Mouse (Mus musculus): ENCODE results near the gene Pick1. TPM values are rescaled to one million over a fixed set of nuclear protein-coding genes. Genes with fewer than 3 reads are reported as not detected.
"Not testable (repeated sequence)": the region's sequence is repeated elsewhere in the genome, so short reads cannot be mapped to it uniquely, and the experiment has no call there.

Gene Pick1
- polyA plus RNA-seq, 1 experiment from 2014 or later: 42.1 TPM

DNA sequence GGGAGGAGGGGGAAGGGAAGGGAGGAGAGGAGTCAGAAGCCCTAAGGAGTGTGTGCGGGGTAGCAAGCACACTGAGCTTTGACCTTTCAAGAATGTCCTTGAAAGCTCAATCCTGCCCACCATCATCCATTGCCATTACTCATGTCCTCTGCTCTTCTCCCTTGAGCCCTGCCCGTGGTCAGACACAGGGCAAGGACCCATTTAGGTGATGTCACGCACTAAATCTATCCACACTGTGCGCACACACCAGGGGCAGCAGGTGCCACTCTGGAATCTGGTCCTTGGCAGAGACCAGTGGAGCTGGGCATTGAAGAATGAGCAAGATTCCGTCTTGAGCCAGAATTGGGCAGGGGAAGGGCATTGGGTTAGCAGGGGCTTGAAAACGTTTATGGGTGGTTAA lies 20.8 kb upstream of the Pick1 start:
- H3K4me3 ChIP-seq: no peak overlapping the region
- H3K36me3 ChIP-seq: no peaks in the 10 kb centered on the region
- H3K27ac ChIP-seq (replicated peaks): 0 out of 2 replicates have a peak overlapping the region, but pooled peaks have one; percentile 13
- H3K27me3 ChIP-seq (ENCODE audit: low read depth, poor library complexity, severe bottlenecking): 0 out of 2 replicates have a peak, but pooled peaks cover 7% of the 10 kb centered on the region
- no peak for DNase-seq (ENCODE audit: low spot score)
- no peaks in the 10 kb centered on the region for H3K9me3 ChIP-seq (replicated peaks)
- H3K4me1 ChIP-seq: peaks cover 16% of the 10 kb centered on the region
- 83% methylated on average over 6 of the region's 6 CpGs for WGBS

DNA sequence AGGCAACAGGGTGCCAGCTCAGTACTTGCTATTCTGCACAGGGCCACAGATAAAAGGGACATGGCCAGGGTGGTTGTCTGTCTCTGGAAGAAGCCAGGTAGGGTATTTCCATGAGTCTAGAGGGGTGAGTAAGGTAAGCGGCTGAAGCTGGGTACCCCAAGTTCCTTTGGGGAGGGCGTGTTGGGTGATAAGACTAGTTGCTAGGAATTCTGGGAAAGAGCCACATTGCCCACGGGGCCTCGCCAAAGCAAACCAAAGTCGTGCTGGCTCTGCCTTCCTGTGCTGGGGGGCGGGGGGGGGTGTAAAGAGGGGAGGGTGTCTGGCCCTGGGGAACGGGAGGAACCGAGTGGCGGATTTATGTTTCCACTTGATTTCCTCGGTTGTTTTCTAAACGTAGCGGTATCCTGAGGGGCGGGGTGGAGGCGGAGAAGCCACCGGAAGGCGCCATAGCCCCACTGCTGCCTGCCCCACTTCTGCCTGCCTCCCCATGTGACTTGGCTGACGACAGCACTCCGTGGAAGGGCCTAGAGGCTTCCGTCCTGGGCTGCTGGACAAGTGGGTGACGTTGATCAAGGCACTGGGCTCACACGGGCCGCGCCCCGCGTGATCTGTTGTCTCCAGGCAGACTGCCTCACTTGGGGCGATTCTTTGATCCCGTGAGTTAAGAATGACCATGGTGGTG lies 20.1 kb upstream of the Pick1 start:
- 0 out of 2 replicates have a peak, but pooled peaks cover under 1% of the 10 kb centered on the region for H3K27me3 ChIP-seq (ENCODE audit: low read depth, poor library complexity, severe bottlenecking)
- H3K36me3 ChIP-seq: no peaks in the 10 kb centered on the region
- no peaks in the 10 kb centered on the region for H3K9me3 ChIP-seq (replicated peaks)
- peaks cover 16% of the 10 kb centered on the region for H3K4me1 ChIP-seq
- no peak for DNase-seq (ENCODE audit: low spot score)
- WGBS: 87% methylated on average over 25 of the region's 27 CpGs
- 0 out of 2 replicates have a peak overlapping the region, but pooled peaks have one; percentile 4 for H3K27ac ChIP-seq (replicated peaks)
- H3K4me3 ChIP-seq: no peak overlapping the region

DNA sequence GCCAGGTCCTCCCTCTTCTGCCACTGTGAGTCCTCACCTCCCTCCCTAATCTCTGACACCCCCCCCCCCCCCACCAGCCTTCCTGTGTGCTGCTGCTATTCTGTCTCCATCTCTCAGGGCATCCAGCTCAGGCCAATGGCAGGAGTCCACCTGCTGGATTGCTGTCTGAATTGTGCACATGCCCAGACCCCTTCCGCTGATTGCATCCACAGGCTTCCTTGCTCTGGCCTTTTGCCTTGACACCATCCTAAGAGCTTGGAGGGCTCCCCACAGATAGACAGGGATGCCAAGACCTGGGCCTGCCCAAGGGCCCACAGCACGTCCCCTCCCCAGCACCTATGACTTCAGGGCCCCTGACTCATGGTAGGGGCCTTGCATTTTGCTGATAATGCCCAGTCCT lies 18.6 kb upstream of the Pick1 start:
- no peak for DNase-seq (ENCODE audit: low spot score)
- 82% methylated on average over 2 of the region's 2 CpGs for WGBS

DNA sequence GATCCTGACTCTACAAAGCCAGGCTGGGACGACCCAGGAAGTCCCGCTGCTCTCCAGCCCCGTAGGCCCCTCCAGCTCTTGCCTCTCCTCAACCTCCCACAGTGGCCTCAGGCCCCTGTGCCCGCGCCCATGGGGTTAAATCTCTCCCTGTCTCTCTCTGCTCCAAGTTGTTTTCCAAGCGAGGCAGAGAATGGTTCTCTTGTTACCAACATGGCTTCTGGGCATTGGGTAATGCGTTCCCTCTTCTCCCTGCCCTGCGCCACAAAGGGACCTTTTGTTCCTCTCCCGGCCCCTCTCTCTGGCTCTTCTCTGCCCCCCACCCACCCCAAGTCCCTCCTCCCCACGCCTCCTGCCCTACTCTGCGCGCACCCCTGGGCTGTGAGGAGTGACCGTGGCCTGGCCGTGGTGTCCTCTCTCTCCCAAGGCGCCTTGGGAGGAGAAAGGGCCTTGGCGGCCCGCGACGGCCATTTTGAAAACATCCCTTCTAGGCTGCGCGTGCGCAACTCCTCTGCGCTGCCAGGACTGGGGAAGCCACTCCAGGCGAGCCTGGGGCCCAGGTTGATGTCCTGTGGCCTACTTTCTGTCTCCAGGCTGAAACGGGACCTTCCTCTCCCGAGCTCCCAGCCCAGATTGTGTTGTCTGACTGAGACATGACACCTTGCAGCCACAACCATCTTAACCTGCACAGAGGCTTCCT lies 16.1 kb upstream of the Pick1 start:
- Histone ChIP-seq H3K27ac (replicated peaks) (peak overlapping the region; percentile 52), H3K36me3 (no peaks in the 10 kb centered on the region), H3K4me1 (peaks cover 11% of the 10 kb centered on the region), H3K4me3 (no peak overlapping the region), H3K27me3 (ENCODE audit: low read depth, poor library complexity, severe bottlenecking) (no peaks in the 10 kb centered on the region), H3K9me3 (replicated peaks) (no peaks in the 10 kb centered on the region)
- 87% methylated on average over 26 of the region's 26 CpGs for WGBS
- no peak for DNase-seq (ENCODE audit: low spot score)

More for the DNA sequence above, 18.6 kb upstream of the Pick1 start:
- H3K27me3 ChIP-seq (ENCODE audit: low read depth, poor library complexity, severe bottlenecking): no peaks in the 10 kb centered on the region
- no peak overlapping the region for H3K4me3 ChIP-seq
- H3K27ac ChIP-seq (replicated peaks): peak overlapping the region; percentile 38; the same call in 1 of the 2 replicates
- peaks cover 16% of the 10 kb centered on the region for H3K4me1 ChIP-seq
- no peaks in the 10 kb centered on the region for H3K36me3 ChIP-seq
- H3K9me3 ChIP-seq (replicated peaks): no peaks in the 10 kb centered on the region

DNA sequence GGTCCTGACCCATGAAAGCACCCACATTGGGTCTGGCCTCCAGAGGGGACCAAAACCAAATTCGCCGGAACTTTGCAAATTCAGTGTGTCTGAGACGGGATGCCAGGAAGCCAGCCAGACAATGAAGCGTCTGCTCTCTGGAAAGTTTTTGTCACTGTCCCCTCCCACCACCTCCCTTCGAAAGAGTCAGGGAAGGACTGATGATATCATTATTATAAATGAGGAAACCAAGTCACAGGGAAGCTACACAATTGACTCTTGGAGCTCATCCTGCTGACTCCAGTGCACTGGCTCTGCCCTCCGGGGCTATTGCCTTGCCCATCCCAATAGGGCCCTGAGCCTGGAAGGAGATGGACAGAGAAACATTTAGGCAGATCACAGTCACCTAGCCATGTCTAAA lies 15.4 kb upstream of the Pick1 start:
- 83% methylated on average over 6 of the region's 6 CpGs for WGBS
- Histone ChIP-seq H3K4me1 (peaks cover 10% of the 10 kb centered on the region), H3K27ac (replicated peaks) (no peak overlapping the region), H3K36me3 (no peaks in the 10 kb centered on the region), H3K9me3 (replicated peaks) (no peaks in the 10 kb centered on the region), H3K27me3 (ENCODE audit: low read depth, poor library complexity, severe bottlenecking) (no peaks in the 10 kb centered on the region), H3K4me3 (no peak overlapping the region)
- no peak for DNase-seq (ENCODE audit: low spot score)

DNA sequence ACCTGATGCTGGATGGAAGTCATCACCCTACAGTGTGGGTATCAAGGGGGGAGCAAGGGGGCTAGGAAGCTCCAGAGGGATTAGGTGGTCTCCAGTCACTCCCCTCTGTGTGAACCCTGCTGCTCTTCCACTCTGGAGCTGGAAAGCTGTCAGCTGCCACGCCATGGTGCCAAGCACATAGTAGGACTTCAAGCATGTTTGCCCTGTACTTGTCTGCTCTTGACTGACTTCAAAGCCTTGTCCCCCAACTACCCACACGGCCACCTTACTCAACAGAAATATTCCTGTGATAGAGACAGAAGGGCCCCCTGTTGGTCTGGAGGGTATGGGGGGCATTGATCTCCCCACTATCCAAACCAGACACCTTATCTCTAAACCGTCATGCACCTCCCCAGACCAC lies 12.8 kb upstream of the Pick1 start:
- no peak for DNase-seq (ENCODE audit: low spot score)
- Histone ChIP-seq H3K9me3 (replicated peaks) (no peaks in the 10 kb centered on the region), H3K4me3 (no peak overlapping the region), H3K4me1 (peaks cover 22% of the 10 kb centered on the region), H3K36me3 (no peaks in the 10 kb centered on the region), H3K27ac (replicated peaks) (no peak overlapping the region), H3K27me3 (ENCODE audit: low read depth, poor library complexity, severe bottlenecking) (no peaks in the 10 kb centered on the region)
- 70% methylated on average over 3 of the region's 3 CpGs for WGBS

DNA sequence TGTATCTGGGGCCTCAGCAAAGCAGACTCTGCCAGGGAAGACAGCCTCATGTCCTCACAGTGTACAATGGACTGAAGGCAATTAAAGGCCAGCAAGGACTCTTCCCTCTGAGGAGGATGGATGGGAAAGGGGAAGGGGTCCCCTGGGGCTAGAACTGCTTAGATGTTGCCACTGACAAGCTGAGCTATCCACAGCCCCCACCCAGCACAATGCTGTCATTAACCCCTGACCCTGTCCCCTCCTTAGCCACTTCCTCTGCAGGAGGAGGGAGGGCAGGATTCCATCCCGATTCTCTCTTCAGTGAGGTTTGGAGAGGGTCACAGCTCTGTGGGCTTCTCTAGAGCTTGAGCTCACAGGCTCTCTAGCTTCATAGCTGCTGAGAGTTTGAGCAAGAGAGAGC lies 9.4 kb upstream of the Pick1 start:
- no peaks in the 10 kb centered on the region for H3K27me3 ChIP-seq (ENCODE audit: low read depth, poor library complexity, severe bottlenecking)
- no peaks in the 10 kb centered on the region for H3K9me3 ChIP-seq (replicated peaks)
- 0% methylated on average over 1 of the region's 1 CpGs for WGBS
- peaks cover 40% of the 10 kb centered on the region for H3K4me1 ChIP-seq
- no peaks in the 10 kb centered on the region for H3K36me3 ChIP-seq
- H3K4me3 ChIP-seq: 0 out of 2 replicates have a peak overlapping the region, but pooled peaks have one; percentile 0
- peak overlapping the region; percentile 49 for H3K27ac ChIP-seq (replicated peaks)
- DNase-seq (ENCODE audit: low spot score): no peak

DNA sequence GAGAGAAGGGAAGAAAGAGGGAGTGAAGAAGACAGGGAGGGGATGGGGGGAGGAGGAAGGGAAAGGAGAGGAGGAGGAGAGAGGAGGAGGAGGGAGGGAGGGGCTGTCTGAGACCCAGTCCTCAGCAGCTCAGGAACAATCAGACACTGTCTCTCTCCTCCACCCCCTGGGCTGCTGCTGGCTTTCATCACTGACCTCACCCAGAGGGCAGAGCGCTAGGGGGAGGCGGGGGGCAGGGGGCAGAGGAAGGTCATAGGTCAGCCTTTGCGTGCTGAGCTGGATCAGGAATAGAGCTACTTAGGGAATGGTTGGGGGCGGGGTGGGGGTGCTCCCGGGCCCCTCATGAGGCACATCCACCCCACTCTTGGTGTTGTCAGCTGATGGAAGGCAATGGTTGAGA lies 5.3 kb upstream of the Pick1 start:
- DNase-seq (ENCODE audit: low spot score): peak; percentile 56
- peak overlapping the region; percentile 20 for H3K4me3 ChIP-seq
- peaks cover 52% of the 10 kb centered on the region for H3K4me1 ChIP-seq
- peak overlapping the region; percentile 71 for H3K27ac ChIP-seq (replicated peaks)
- no peaks in the 10 kb centered on the region for H3K27me3 ChIP-seq (ENCODE audit: low read depth, poor library complexity, severe bottlenecking)
- WGBS: 3% methylated on average over 5 of the region's 5 CpGs
- H3K36me3 ChIP-seq: no peaks in the 10 kb centered on the region
- no peaks in the 10 kb centered on the region for H3K9me3 ChIP-seq (replicated peaks)

DNA sequence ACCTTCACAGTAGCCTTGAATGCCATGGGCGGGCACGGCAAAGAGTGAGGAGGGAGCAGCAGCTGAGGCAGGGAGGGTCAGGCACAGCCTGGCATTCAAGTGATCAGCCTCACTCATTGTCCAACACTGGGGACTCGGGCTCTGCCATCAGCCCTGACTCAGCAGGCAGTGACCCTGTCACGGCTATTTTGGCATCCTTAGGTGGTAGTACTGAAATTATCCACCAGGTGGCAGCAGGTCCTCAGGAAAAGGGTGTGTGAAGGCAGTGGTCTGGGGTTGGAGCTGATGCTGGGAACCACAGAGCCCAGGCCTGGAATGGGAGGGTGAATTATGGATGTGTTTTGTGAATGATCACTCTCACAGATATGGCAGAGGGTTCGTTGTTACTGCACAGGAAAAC lies 4.3 kb upstream of the Pick1 start:
- DNase-seq (ENCODE audit: low spot score): peak; percentile 92
- Histone ChIP-seq H3K4me3 (peak overlapping the region; percentile 27), H3K4me1 (peaks cover 51% of the 10 kb centered on the region), H3K36me3 (no peaks in the 10 kb centered on the region), H3K27me3 (ENCODE audit: low read depth, poor library complexity, severe bottlenecking) (no peaks in the 10 kb centered on the region), H3K27ac (replicated peaks) (peak overlapping the region; percentile 71), H3K9me3 (replicated peaks) (no peaks in the 10 kb centered on the region)
- WGBS: 5% methylated on average over 5 of the region's 5 CpGs

DNA sequence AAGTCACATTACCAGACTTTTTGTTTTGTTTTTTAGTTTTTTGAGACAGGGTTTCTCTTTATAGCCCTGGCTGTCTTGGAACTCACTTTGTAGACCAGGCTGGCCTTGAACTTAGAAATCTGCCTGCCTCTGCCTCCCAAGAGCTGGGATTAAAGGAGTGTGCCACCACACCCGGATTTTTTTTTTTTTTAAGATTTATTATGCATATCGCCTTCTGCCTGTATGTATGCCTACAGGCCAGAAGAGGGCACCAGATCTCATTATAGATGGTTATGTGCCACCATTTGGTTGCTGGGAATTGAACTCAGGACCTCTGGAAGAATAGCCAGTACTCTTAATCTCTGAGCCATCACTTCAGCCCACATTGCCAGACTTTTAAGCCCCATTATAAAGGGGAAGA lies 3.2 kb upstream of the Pick1 start:
- DNase-seq (ENCODE audit: low spot score); H3K4me3 ChIP-seq; H3K27ac ChIP-seq (replicated peaks); H3K27me3 ChIP-seq (ENCODE audit: low read depth, poor library complexity, severe bottlenecking); H3K9me3 ChIP-seq (replicated peaks); H3K36me3 ChIP-seq: not testable (repeated sequence)
- WGBS: 74% methylated on average over 2 of the region's 2 CpGs
- peaks cover 51% of the 10 kb centered on the region for H3K4me1 ChIP-seq

DNA sequence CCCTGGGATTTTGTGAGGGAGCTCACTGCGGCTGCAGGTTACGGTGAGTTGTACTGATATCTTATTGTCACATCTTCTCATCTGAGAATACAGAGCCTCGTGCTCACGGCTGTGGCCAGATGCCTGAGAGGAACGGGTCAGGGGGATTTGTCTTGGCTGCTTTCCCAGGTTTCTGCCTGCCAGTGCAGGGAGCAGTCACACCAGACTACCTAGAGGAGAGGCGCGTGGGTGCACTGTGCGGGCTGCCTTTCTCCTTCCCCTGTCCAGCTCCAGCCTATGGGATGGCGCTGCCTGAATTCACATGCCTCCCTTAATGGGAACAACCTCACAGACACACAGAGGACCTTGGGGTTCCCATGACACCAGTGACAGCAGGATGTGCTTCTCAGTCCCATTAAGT lies 6.3 kb downstream of the Pick1 start:
- H3K4me3 ChIP-seq: no peak overlapping the region
- 95% methylated on average over 9 of the region's 9 CpGs for WGBS
- H3K36me3 ChIP-seq: peaks cover 88% of the 10 kb centered on the region

DNA sequence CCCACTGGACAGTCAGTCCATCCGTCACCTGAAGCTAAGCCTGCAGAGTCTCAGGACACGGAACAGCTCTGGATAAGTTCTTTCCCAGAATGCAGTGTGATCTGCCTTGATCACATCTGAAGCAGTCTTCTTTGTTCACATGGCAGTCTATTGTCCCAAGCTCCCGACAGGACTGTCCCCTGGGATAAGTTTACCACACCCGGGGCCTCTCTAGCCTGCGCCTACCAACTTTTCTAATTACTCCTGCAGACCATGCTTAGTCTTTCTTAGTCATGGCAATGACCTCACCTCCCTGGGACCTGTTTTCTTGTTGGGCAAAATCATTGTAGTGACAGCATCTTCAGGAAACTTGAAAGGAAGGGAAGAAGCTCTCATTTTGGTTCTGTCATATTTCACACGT lies 9.1 kb downstream of the Pick1 start:
- no peak for DNase-seq (ENCODE audit: low spot score)
- 84% methylated on average over 6 of the region's 6 CpGs for WGBS
- no peaks in the 10 kb centered on the region for H3K9me3 ChIP-seq (replicated peaks)
- no peaks in the 10 kb centered on the region for H3K27me3 ChIP-seq (ENCODE audit: low read depth, poor library complexity, severe bottlenecking)
- H3K36me3 ChIP-seq: peaks cover 88% of the 10 kb centered on the region
- peaks cover 1% of the 10 kb centered on the region; the same call in 1 of the 2 replicates for H3K4me1 ChIP-seq
- H3K4me3 ChIP-seq: no peak overlapping the region
- H3K27ac ChIP-seq (replicated peaks): no peak overlapping the region

More for the DNA sequence above, 6.3 kb downstream of the Pick1 start:
- no peak for DNase-seq (ENCODE audit: low spot score)
- H3K9me3 ChIP-seq (replicated peaks): no peaks in the 10 kb centered on the region
- no peak overlapping the region for H3K27ac ChIP-seq (replicated peaks)
- H3K27me3 ChIP-seq (ENCODE audit: low read depth, poor library complexity, severe bottlenecking): no peaks in the 10 kb centered on the region
- H3K4me1 ChIP-seq: 0 out of 2 replicates have a peak, but pooled peaks cover 2% of the 10 kb centered on the region

All from midbrain, embryonic 10.5 days (tissue).